Mouse (Mus musculus) left cerebral cortex, adult 11 months (tissue): ENCODE measurements around the gene Fbxl15.

Experiments
- DNase-seq: peaks from one replicate; pipeline ENCODE4 v3.0.0; 2022; ENCODE audit warnings: low spot score

The Fbxl15 gene

DNA sequence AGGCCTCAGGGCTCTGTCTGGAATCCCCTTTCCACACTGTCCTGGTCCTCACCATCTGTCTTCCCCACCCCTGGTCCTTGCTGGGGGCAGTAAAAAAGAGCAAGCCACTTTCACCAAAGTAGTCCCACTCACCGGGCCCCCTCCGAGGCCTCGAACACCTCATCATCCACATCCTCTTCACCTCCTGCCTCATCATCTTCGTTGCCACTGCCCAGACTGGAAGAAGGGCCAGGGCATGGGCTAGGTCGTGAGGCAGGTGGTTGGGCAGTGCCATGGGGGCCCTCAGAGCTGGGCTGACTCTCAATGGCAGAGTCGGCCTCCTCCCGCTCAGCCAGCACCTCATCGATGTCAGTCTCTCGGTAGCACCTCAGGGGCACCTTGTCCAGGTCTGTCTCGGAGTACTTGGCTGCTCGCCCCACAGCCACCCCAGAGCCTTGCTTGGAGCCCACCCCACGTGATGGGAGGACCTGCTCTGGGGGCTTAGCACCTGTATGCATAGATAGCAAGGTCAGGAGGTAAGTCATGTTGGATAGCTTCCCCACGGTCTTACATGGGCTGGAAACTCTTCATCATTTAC lies 4.9 kb upstream of the Fbxl15 start:
- no peak for DNase-seq

DNA sequence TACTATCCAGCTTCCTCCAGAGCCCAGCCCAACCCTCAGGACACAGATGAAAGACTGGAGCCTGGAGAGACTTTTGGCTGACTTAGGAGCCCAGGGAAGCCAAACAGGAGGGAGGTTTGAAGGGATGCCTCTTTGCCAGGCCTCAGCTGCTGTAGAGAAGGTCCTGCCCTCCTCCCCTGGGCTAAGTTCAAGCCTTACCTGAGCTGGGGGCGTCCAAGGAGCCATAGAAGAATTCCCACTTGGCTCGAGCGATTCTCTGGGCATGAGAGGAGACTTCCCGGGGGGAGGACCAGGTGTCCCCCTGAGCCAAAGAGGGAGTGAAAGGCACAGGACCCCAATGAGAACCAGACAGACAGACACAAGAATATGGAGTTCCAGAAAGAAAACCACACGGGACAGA lies 4.3 kb upstream of the Fbxl15 start:
- DNase-seq = no peak

GRCm38 (mm10) chr19:46324366-46324765 lies 3.6 kb upstream of the Fbxl15 start:
- DNase-seq = no peak

DNA sequence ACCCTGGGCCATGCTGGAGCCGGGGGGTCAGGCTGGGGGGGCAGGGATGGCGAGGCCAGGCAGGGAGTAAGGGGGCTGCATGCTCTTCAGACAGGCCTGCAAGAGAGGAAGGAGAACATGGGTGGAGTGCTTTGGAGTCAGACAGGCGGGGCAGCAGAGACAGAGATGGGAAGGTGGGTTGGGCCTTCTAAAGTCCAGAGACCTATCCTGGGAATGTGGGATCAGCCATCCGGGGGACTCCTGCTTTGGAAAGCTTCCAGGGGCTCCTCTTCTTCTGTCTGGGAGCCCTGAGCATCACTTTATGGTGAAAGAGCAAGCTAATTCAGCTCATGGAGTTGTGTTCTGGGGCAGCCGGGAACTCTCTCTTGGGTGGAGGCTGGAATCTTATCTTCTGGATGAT lies 3.1 kb upstream of the Fbxl15 start:
- DNase-seq = no peak

DNA sequence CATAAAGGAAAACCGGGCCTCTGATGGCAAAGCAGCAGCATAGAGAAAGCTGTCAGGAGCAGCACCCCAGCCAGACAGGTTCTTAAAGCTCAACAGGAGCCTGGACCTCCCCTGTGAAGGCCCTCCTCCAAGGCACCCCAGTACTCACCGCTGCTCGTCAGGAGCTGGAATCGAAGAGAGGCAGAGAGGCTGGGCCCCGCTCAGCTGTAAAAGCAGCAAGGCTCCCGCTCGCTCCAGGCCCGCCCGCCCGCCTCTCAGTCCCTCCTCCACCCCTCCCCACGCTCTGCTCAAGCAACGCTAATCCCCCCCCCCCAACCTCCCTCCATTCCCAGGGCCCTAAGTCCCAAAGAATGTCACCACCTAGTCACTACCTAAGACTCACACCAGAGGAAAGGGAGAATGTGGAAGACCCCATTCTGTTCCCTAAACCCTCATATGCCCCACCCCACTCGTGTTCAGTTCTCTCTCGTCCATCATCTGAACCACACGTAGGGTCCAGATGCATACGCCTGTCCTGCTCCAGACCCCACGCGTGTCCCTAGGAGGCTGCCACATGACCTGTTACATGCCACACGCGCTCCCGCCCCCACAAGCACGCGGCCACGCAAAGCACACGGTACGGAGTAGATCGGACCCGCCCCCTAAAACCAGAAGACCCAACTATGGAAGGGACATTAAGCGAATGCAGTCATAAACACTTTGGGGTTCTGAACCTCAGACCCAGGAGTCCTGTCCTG lies 1.8 kb upstream of the Fbxl15 start:
- no peak for DNase-seq

- no peak for DNase-seq
These were observed 1.2 kb upstream of the Fbxl15 start, which contains the start of gene Psd for GRCm38 (mm10) chr19:46326756-46327305. TSS of gene Psd (minus strand) at chr19:46327156.

DNA sequence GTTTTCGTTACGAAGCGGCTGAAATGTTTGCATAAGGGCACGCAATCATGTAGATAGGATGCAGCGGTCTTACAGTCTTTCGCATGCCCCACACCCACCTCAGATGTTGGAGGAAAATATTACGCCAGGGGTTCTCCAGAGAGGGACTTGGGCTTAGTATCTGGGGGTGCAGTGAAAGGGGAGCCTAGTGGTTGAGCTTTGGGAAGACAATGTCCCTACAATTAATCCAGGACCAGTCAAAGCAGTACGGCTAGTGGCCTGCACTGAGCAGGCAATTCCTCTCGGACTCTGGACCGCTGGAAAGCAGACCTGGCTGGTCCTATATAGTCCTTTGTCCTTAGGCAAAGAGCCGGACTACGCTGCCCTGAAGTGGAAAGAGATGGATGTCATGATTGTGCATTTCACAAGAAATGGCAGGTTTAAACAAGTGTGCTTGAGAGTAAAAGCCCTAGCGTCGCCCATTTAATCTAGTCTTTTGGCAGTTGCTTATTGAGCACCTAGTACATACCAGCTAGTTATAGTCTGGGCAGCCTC lies 386 bp upstream of the Fbxl15 start:
- no peak for DNase-seq

- no peak for DNase-seq
These were observed 1.2 kb downstream of the Fbxl15 start for GRCm38 (mm10) chr19:46329031-46329641.

DNA sequence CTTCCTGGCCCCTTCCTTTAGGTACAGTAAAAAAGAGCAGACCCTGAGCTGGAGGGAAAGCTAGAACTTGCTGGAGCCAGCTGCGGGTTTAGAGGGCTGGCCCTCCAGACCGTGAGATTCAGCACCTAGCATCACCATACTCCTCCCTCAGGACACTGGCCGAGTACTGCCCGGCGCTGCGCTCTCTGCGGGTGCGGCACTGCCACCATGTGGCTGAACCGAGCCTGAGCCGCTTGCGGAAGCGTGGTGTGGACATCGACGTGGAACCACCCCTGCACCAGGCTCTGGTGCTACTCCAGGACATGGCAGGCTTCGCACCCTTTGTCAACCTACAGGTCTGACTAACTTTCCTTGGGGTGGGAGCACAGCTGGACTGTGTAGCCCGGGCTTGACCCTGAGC lies 2.0 kb downstream of the Fbxl15 start:
- DNase-seq = no peak

DNA sequence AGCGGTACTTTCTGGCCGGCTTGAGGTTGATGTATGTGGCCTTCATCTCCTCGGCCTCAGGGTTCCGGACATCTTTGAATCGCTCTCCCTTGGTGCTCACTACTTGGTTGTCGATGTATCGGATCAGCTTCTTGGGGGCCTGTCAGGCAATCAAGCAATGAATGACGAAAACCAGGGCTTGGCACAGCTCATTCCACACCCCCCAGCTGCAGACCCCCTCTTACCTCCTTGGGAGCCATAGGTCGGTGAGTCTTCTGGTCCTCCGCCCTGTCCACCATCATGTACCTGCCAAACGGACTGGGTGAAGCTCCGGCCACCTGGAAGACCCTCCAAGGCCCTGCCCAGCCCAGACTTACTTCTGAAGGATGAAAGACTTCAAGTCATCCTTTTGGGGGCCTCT lies 2.7 kb downstream of the Fbxl15 start:
- no peak for DNase-seq

GRCm38 (mm10) chr19:46331326-46331725 lies 3.3 kb downstream of the Fbxl15 start:
- DNase-seq = no peak

GRCm38 (mm10) chr19:46331936-46332335 lies 4.0 kb downstream of the Fbxl15 start:
- DNase-seq = no peak

DNA sequence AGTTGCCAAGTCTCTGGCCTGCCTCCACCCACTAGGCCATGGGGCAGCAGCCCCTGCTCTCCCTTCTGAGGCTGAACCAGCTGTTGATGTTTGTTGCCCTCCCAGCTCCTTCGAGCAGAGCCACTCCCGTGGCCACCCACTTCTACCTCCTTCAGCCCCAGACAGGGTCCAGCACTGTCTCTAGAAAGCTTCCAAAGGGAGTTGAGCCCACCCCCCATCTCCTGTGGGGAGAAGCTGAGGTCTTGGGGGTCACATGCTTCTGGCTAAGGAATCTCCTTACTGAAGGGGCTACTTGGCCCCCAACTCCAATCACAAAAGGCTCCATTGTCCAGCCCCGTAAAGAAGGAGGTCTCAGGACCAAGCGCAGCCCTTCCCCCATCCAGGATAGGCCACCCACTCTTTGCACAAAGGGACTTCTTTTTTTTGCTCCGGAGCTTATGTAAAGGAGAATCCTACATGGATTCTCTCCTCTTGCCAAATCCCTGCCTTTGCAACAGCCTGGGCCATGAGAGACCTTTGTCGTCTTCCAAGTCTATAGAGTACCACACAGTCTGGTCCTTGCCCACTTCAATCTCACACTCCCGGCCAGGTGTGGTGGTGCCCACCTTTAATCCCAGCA lies 4.8 kb downstream of the Fbxl15 start:
- no peak for DNase-seq

GRCm38 (mm10) chr19:46333906-46334305 lies 5.9 kb downstream of the Fbxl15 start:
- no peak for DNase-seq

- no peak for DNase-seq
These were observed 9.8 kb downstream of the Fbxl15 start for GRCm38 (mm10) chr19:46337719-46338330.

DNA sequence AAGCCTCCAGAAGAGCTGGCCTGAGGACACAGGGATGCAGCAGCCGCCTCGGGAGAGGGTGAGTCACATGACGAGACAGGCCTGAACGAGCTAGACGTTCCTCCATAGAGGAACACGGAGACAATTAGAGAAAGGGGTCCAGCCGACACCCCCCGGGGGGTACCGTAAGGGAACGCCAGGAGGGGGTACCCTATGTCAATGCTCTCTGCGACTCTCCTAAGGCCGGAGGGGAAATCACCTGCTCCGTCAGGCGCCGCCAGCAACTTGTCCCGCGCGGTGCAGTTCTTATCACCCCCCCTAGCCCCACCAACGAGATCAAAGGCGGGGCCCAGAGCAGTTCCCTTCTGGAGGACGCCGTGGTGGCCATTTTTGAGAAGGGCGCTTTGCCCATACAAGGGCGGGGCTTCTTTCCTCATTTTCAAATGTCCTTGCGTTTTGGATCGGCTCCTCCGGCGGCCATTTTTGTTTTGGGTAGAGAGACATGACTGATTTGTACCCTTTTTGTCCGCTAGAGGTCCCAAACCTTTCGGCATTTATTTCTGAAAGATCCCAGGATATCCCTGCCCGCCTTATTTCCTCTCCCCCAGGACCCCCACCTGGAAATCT lies 10.4 kb downstream of the Fbxl15 start, which contains the start of gene Cuedc2:
Cuedc2 (minus strand) TSS at position 372 of the 606 bp plus-strand sequence.
- DNase-seq = peak; percentile 94

- no peak for DNase-seq
These were observed 10.9 kb downstream of the Fbxl15 start for GRCm38 (mm10) chr19:46338942-46339286.

- no peak for DNase-seq
These were observed 11.4 kb downstream of the Fbxl15 start for GRCm38 (mm10) chr19:46339287-46339971.

GRCm38 (mm10) chr19:46344710-46345419 lies 16.9 kb downstream of the Fbxl15 start:
- no peak for DNase-seq

- DNase-seq = no peak
These were observed 19.2 kb downstream of the Fbxl15 start for GRCm38 (mm10) chr19:46347146-46347545.
